Mouse (Mus musculus): ENCODE results near the gene Gpc6. TPM values are rescaled to one million over a fixed set of nuclear protein-coding genes. Genes with fewer than 3 reads are reported as not detected.

Gene Gpc6
- total RNA-seq (2022): 10 to 100 TPM; 12.2 to 13.8 (median 13.0) TPM

GRCm38 (mm10) chr14:116924876-116925601 lies at the start of gene Gpc6:
Gpc6 (plus strand) TSS chr14:116925315.
- DNase-seq: peak; percentile 47

GRCm38 (mm10) chr14:116882480-116883044 lies 42.6 kb upstream of the Gpc6 start:
- DNase-seq: no peak

- DNase-seq: no peak
Observed at GRCm38 (mm10) chr14:116894316-116894715, 30.8 kb upstream of the Gpc6 start.

- no peak for DNase-seq
Observed at GRCm38 (mm10) chr14:116897971-116898370, 27.1 kb upstream of the Gpc6 start.

GRCm38 (mm10) chr14:116911768-116912167 lies 13.3 kb upstream of the Gpc6 start:
- no peak for DNase-seq

GRCm38 (mm10) chr14:116916874-116917273 lies 8.2 kb upstream of the Gpc6 start:
- no peak for DNase-seq

- no peak for DNase-seq
Observed at GRCm38 (mm10) chr14:116924266-116924665, 849 bp upstream of the Gpc6 start.

GRCm38 (mm10) chr14:116925691-116926403 lies 732 bp downstream of the Gpc6 start:
- DNase-seq: peak; percentile 12

GRCm38 (mm10) chr14:116926404-116927171 lies 1.5 kb downstream of the Gpc6 start:
- DNase-seq: peak; percentile 25

- no peak for DNase-seq
Observed at GRCm38 (mm10) chr14:116927341-116928315, 2.5 kb downstream of the Gpc6 start.

GRCm38 (mm10) chr14:116928395-116928794 lies 3.3 kb downstream of the Gpc6 start:
- no peak for DNase-seq

- no peak for DNase-seq
Observed at GRCm38 (mm10) chr14:116928796-116929529, 3.8 kb downstream of the Gpc6 start.

GRCm38 (mm10) chr14:116933825-116934224 lies 8.7 kb downstream of the Gpc6 start:
- DNase-seq: no peak

GRCm38 (mm10) chr14:116937910-116938560 lies 12.9 kb downstream of the Gpc6 start:
- no peak for DNase-seq

- DNase-seq: no peak
Observed at GRCm38 (mm10) chr14:116938735-116939134, 13.6 kb downstream of the Gpc6 start.

GRCm38 (mm10) chr14:116939561-116939960 lies 14.4 kb downstream of the Gpc6 start:
- no peak for DNase-seq

GRCm38 (mm10) chr14:116941772-116942171 lies 16.7 kb downstream of the Gpc6 start:
- no peak for DNase-seq

- DNase-seq: peak; percentile 20
Observed at GRCm38 (mm10) chr14:116943751-116944150, 18.6 kb downstream of the Gpc6 start.

GRCm38 (mm10) chr14:116945975-116946374 lies 20.9 kb downstream of the Gpc6 start:
- DNase-seq: no peak

- no peak for DNase-seq
Observed at GRCm38 (mm10) chr14:116947461-116947860, 22.3 kb downstream of the Gpc6 start.

Data from adrenal gland, adult 8-10 months (tissue).